Mouse (Mus musculus) G1E (cell line): Measurements from ENCODE around the gene Ctsl. TPM values are rescaled to one million over a fixed set of nuclear protein-coding genes. Genes with fewer than 3 reads are reported as not detected.

Experiments
- ATAC-seq: 2 replicates; pipeline ENCODE4 v1.8.0; 2016; ENCODE audit warnings: mild to moderate bottlenecking; ENCODE audit not compliant: insufficient number of reproducible peaks, poor library complexity, low FRiP score, severe bottlenecking; ENCODE audit errors: extremely low read depth
- DNase-seq: peaks from one replicate; pipeline ENCODE4 v3.0.0; 2012; ENCODE audit warnings: low spot score
- H3K27me3 ChIP-seq: 2 replicates; pipeline ENCODE4 v1.6.1; 2012; ENCODE audit warnings: mild to moderate bottlenecking, low read length, inconsistent platforms; ENCODE audit not compliant: insufficient read depth
- H3K36me3 ChIP-seq: replicated peaks from 2 replicates; pipeline ENCODE3; 2012; ENCODE audit warnings: mild to moderate bottlenecking, inconsistent platforms
- H3K4me1 ChIP-seq: 2 replicates; pipeline ENCODE4 v1.6.1; 2012; ENCODE audit warnings: low read depth, low read length, inconsistent platforms, mixed read lengths; ENCODE audit not compliant: insufficient read depth
- H3K4me3 ChIP-seq: 2 replicates; pipeline ENCODE4 v1.5.1; 2012; ENCODE audit warnings: low read depth, mild to moderate bottlenecking, inconsistent platforms, low read length, moderate library complexity, mixed read lengths
- H3K9me3 ChIP-seq: replicated peaks from 2 replicates; pipeline ENCODE4 v1.6.1; 2012; ENCODE audit warnings: inconsistent platforms
- CTCF ChIP-seq: IDR thresholded peaks from 2 replicates; pipeline ENCODE4 v1.5.1; 2012; ENCODE audit warnings: low read depth, low read length, inconsistent platforms, mixed read lengths
- GATA1 ChIP-seq: IDR thresholded peaks from 2 replicates; pipeline ENCODE4 v1.6.1; 2012; ENCODE audit warnings: borderline replicate concordance, low read length, inconsistent platforms, mixed read lengths
- GATA2 ChIP-seq: IDR thresholded peaks from 2 replicates; pipeline ENCODE4 v1.6.1; 2012; ENCODE audit warnings: low read depth, low read length, inconsistent platforms, borderline replicate concordance
- POLR2AphosphoS5 ChIP-seq: IDR thresholded peaks from 2 replicates; pipeline ENCODE4 v1.6.1; 2012; ENCODE audit warnings: low read depth, low read length, inconsistent platforms; ENCODE audit not compliant: insufficient replicate concordance
- TAL1 ChIP-seq: conservative IDR thresholded peaks from 2 replicates; pipeline ENCODE4 v1.6.1; 2012; ENCODE audit warnings: low read depth, low read length, inconsistent platforms, mixed read lengths
- polyA plus RNA-seq: library from polyadenylated mRNA; stranded (reverse); fragments of >175 nt; gene quantifications from 2 replicates; pipeline ENCODE4 v1.2.3, GENCODE M21; 2012
- total RNA-seq, 2 experiments: library from RNA; stranded (forward) in 1 of 2; stranded (reverse) in 1 of 2; fragments of 200-1000 nt in 1 of 2; fragments of >200 nt in 1 of 2; fragmentation: Nextera tagmentation in 1 of 2; gene quantifications; 2 replicates each; pipeline ENCODE4 v1.2.3; 2014 to 2017

The Ctsl gene
- total and polyA plus RNA-seq, 3 experiments: 0.38 to 93.2 (median 34.8) TPM

DNA sequence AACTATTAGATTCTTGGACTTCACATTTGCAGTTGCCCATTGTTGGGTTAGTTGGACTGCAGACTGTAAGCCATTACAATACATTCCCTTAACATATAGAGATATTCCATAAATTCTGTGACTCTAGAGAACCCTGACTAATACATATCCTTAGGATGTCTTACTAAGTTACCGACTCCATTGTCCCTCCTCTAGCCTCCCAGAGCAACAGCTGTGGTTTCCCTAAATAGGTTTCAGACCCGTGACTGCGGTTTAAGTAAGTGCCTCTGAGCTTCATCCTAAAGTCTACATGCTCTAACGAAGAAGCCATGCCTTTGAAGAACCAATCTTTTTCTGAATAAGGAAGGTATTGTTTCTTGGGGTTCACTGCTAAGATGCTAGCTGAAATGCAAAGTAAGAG, 7.9 kb upstream of the Ctsl start:
- ATAC-seq: no peak

GRCm38 (mm10) chr13:64376472-64376871, 5.8 kb upstream of the Ctsl start:
- no peak for ATAC-seq
- Histone ChIP-seq H3K9me3 (no peaks in the 10 kb centered on the region), H3K4me3 (no peak overlapping the region), H3K27me3 (no peaks in the 10 kb centered on the region; the same call in 1 of the 2 replicates), H3K4me1 (no peaks in the 10 kb centered on the region), H3K36me3 (no peaks in the 10 kb centered on the region)
- no peak for DNase-seq
- TF ChIP-seq TAL1: no peak
- TF ChIP-seq GATA2: no peak

More for the DNA sequence above, 7.9 kb upstream of the Ctsl start:
- no peaks in the 10 kb centered on the region for H3K4me1 ChIP-seq
- H3K9me3 ChIP-seq: no peaks in the 10 kb centered on the region
- no peaks in the 10 kb centered on the region; the same call in 1 of the 2 replicates for H3K27me3 ChIP-seq
- no peak for DNase-seq
- TF ChIP-seq GATA2 (no peak), TAL1 (no peak), CTCF (no peak), POLR2AphosphoS5 (no peak), GATA1 (no peak)
- H3K4me3 ChIP-seq: no peak overlapping the region
- no peaks in the 10 kb centered on the region for H3K36me3 ChIP-seq

DNA sequence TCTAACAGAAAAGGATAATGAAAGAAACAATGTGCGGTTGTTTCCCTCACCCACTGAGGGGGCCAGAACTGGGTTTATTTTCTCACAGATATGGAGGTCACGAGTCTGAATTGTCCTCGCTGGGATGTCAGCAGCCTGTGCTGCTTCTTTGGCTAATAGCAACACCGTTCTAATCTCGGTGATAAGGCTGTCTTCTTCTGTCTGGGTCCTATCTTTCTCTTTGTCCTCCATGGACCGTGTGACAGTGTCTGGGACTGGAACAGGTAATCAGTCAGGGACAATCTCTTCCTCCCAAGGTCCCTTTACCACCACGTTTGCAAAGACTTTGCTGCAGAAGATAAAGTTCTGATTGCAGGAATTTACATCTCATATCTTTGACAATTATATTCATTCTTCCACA, 4.5 kb upstream of the Ctsl start:
- TF ChIP-seq POLR2AphosphoS5: no peak
- no peak for TF ChIP-seq GATA1
- no peak for TF ChIP-seq GATA2
- no peak for TF ChIP-seq CTCF
- no peak for TF ChIP-seq TAL1
- no peak overlapping the region for H3K4me3 ChIP-seq
- DNase-seq: no peak

DNA sequence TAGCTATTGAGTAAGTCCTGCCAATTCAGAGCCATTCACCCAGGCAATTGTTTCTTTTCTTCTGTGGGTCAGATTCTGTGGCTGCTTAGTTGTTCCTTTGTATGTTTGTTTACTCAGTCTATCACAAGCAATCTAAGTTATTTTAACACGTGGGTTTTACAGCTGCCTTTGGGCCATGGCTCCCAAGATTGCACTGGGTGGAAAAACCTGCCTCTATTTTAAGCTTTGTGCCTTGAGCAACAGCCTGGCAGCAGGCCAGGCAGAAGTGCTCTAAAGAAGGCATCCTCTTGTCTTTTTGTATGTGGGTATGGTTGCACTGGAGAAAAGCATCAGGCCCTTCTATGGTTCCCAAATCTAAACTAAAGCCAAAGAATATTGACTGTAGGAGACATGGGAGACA, 3.0 kb upstream of the Ctsl start:
- Histone ChIP-seq H3K36me3 (no peaks in the 10 kb centered on the region), H3K4me3 (no peak overlapping the region), H3K9me3 (no peaks in the 10 kb centered on the region), H3K27me3 (no peaks in the 10 kb centered on the region), H3K4me1 (peaks cover 9% of the 10 kb centered on the region)
- TF ChIP-seq TAL1 (no peak), POLR2AphosphoS5 (no peak), GATA2 (no peak), GATA1 (no peak), CTCF (no peak)
- ATAC-seq (no peak), DNase-seq (no peak)

More for the DNA sequence above, 4.5 kb upstream of the Ctsl start:
- Histone ChIP-seq H3K4me1 (0 out of 2 replicates have a peak, but pooled peaks cover 2% of the 10 kb centered on the region), H3K36me3 (no peaks in the 10 kb centered on the region), H3K27me3 (no peaks in the 10 kb centered on the region; the same call in 1 of the 2 replicates), H3K9me3 (no peaks in the 10 kb centered on the region)
- no peak for ATAC-seq

GRCm38 (mm10) chr13:64369805-64370172, 901 bp downstream of the Ctsl start:
- Histone ChIP-seq H3K9me3 (no peaks in the 10 kb centered on the region), H3K4me1 (peaks cover 9% of the 10 kb centered on the region), H3K4me3 (peak overlapping the region; percentile 76), H3K27me3 (no peaks in the 10 kb centered on the region), H3K36me3 (peaks cover 10% of the 10 kb centered on the region)
- TF ChIP-seq GATA2 (no peak), GATA1 (no peak), CTCF (no peak), TAL1 (no peak), POLR2AphosphoS5 (no peak)
- 0 out of 2 replicates have a peak, but pooled peaks have one; percentile 5 for ATAC-seq
- DNase-seq: no peak

DNA sequence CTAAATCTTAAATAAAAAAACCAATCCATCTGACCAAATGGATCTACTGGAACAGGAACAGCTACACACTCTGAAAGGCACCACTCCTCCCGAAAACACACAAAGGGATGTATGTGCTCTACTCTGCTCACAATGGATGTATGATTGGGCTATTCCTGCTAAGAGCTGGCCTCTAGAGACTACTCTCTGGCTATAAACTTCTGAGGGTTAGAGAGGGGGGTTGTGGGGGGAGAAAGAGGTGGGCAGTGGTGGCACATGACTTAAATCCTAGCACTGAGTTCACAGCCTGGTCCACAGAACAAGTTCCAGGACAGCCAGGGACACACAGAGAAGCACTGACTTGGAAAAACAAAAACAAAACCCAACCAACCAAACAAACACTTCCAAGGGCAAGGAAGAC, 2.1 kb downstream of the Ctsl start:
- H3K9me3 ChIP-seq: no peaks in the 10 kb centered on the region
- ATAC-seq (no peak), DNase-seq (no peak)
- H3K4me3 ChIP-seq: no peak overlapping the region
- no peaks in the 10 kb centered on the region for H3K27me3 ChIP-seq
- peaks cover 9% of the 10 kb centered on the region for H3K4me1 ChIP-seq
- TF ChIP-seq CTCF (no peak), GATA1 (no peak), GATA2 (no peak)
- H3K36me3 ChIP-seq: peaks cover 10% of the 10 kb centered on the region

DNA sequence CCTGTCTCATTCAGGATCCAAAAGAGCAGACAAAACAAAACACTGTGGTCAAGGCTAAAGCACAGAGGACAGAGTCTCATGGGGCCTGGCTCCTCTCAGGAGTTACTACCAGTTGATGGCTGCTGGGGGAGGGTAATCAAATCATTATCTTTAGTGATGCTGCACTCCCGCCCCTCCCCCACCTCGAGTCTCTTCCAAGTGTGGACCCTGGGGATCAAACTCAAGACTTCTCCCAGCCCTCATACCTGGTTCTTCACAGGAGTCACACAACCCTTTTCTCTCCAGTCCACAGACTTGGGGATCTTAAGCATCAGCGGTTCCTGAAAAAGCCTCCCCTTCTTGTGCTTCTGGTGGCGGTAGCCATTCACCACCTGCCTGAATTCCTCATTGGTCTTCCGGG, 3.1 kb downstream of the Ctsl start:
- peaks cover 10% of the 10 kb centered on the region for H3K36me3 ChIP-seq
- no peak for ATAC-seq
- TF ChIP-seq CTCF (no peak), GATA1 (no peak)
- no peak for DNase-seq
- no peak overlapping the region for H3K4me3 ChIP-seq
- peaks cover 9% of the 10 kb centered on the region for H3K4me1 ChIP-seq
- no peaks in the 10 kb centered on the region for H3K9me3 ChIP-seq
- H3K27me3 ChIP-seq: no peaks in the 10 kb centered on the region
